Mouse (Mus musculus): ENCODE results near the gene Bnip2.

- no peak for TF ChIP-seq CTCF (IDR thresholded peaks at IDR 0.05; ENCODE audit: low read depth)
- no peak for TF ChIP-seq EP300 (IDR thresholded peaks at IDR 0.05; ENCODE audit: low read depth)
These were observed 21.7 kb downstream of the Bnip2 start for GRCm38 (mm10) chr9:70010781-70011473.
